Mouse (Mus musculus) liver, adult 2 months (tissue): ENCODE measurements around the gene Pga5.

ENCODE experiments used
- CTCF ChIP-seq: fragments of 200-500 bp; IDR thresholded peaks from 2 replicates; pipeline ENCODE4 v1.5.1; 2011; ENCODE audit warnings: low read depth, low read length, control low read depth
- POLR2A ChIP-seq: fragments of 200-500 bp; IDR thresholded peaks from 2 replicates; pipeline ENCODE4 v1.6.1; 2011; ENCODE audit warnings: low read length, control low read depth; ENCODE audit not compliant: insufficient read depth; ENCODE audit errors: extremely low read depth

GRCm38 (mm10) chr19:10723649-10724048, 45.8 kb upstream of the Pga5 start:
- TF ChIP-seq POLR2A: no peak
- no peak for TF ChIP-seq CTCF
